ENCODE assay signal across 18 mouse cellular contexts in genomic region chr11:89837995-89838394, GRCm38 (mm10).
DNase-seq lines count a peak whose midpoint lies in the region; ATAC-seq and TF ChIP-seq lines count a peak whose summit lies in the region.
"Had no signal": no experiment of that assay in that cellular context is flagged by ENCODE, and none has a peak within 500 bp of the region (broad histone marks: within the 10 kb centered on the region; RNA-seq: fewer than 3 reads in every experiment).

No protein-coding gene starts in this region.

- H3K36me3 ChIP-seq in lung, postnatal 0 days (ENCODE audit: insufficient read depth, low read length): no peaks in the 10 kb centered on the region
- H3K36me3 ChIP-seq: embryonic facial prominence, embryonic 13.5 days; heart, embryonic 10.5 days; hindbrain, embryonic 15.5 days; liver, embryonic 15.5 days had no signal

- H3K9ac ChIP-seq in lung, postnatal 0 days (replicated peaks; ENCODE audit: low read depth): no peak overlapping the region
- H3K9ac ChIP-seq: embryonic facial prominence, embryonic 13.5 days; hindbrain, embryonic 15.5 days; liver, embryonic 15.5 days had no signal

- TF ChIP-seq CTCF in layer of hippocampus, adult 2 months (conservative IDR thresholded peaks at IDR 0.05): peak; percentile 51
- TF ChIP-seq CTCF in lung, postnatal 0 days (IDR thresholded peaks at IDR 0.05): peak; percentile 37

- WGBS in lung, postnatal 0 days: 97% methylated on average over 1 of the region's 1 CpGs

- no peaks in the 10 kb centered on the region for H3K27me3 ChIP-seq in lung, postnatal 0 days (replicated peaks; ENCODE audit: insufficient read depth, low read length)
- H3K27me3 ChIP-seq: embryonic facial prominence, embryonic 13.5 days; hindbrain, embryonic 15.5 days; liver, embryonic 15.5 days had no signal

- no peaks in the 10 kb centered on the region for H3K9me3 ChIP-seq in lung, postnatal 0 days (ENCODE audit: low read length)
- H3K9me3 ChIP-seq: embryonic facial prominence, embryonic 13.5 days; heart, embryonic 10.5 days; hindbrain, embryonic 15.5 days; liver, embryonic 15.5 days had no signal

- no peak for DNase-seq in layer of hippocampus, adult 2 months (ENCODE audit: low spot score in 2 of 2)
- no peak for DNase-seq in layer of hippocampus, postnatal 36 days
- DNase-seq in lung, postnatal 0 days (ENCODE audit: low spot score): no peak
- no peak for DNase-seq in lung, postnatal 10 days
- DNase-seq in NIH3T3 (ENCODE audit: low read depth): peak; percentile 6
- DNase-seq in adrenal gland, postnatal 25 days: no peak
- DNase-seq in frontal cortex, adult 2 months (ENCODE audit: extremely low spot score in 1 of 2, low spot score in 1 of 2): no peak
- DNase-seq: cerebellum, adult 9-11 months; gastrocnemius, postnatal 10 days; kidney, adult 2 months; kidney, postnatal 25 days; midbrain, embryonic 14.5 days; thymus, adult 2 months had no signal

- H3K4me3 ChIP-seq in layer of hippocampus, adult 2 months: no peak overlapping the region
- H3K4me3 ChIP-seq in lung, postnatal 0 days (ENCODE audit: low read depth, low read length): no peak overlapping the region
- H3K4me3 ChIP-seq: embryonic facial prominence, embryonic 13.5 days; heart, embryonic 10.5 days; hindbrain, embryonic 15.5 days; liver, embryonic 15.5 days had no signal

- no peaks in the 10 kb centered on the region; the same call in 1 of the 2 replicates for H3K4me1 ChIP-seq in lung, postnatal 0 days (ENCODE audit: insufficient read depth, low read depth, low read length)
- H3K4me1 ChIP-seq: liver, embryonic 15.5 days had no signal

- H3K4me2 ChIP-seq in lung, postnatal 0 days (replicated peaks; ENCODE audit: low read depth, low read length): no peak overlapping the region
- H3K4me2 ChIP-seq: embryonic facial prominence, embryonic 13.5 days; hindbrain, embryonic 15.5 days; liver, embryonic 15.5 days had no signal

- no peak for TF ChIP-seq EP300 in lung, postnatal 0 days (IDR thresholded peaks at IDR 0.05)

- H3K27ac ChIP-seq in layer of hippocampus, adult 2 months: no peak overlapping the region
- H3K27ac ChIP-seq in lung, postnatal 0 days (ENCODE audit: low read length): no peak overlapping the region
- H3K27ac ChIP-seq: embryonic facial prominence, embryonic 13.5 days; heart, embryonic 10.5 days; hindbrain, embryonic 15.5 days; liver, embryonic 15.5 days had no signal

- ATAC-seq in lung, postnatal 0 days: no peak
- ATAC-seq: CD4-positive, CD25-positive, alpha-beta regulatory T cell, adult 4 months had no signal
